Mouse (Mus musculus) thymus, postnatal 14 days (tissue): ENCODE measurements around the gene Stox2.

Experiments used
- DNase-seq: peaks from one replicate; pipeline ENCODE4 v3.0.0; 2021

Gene Stox2

GRCm38 (mm10) chr8:47404852-47405251 is 41.3 kb downstream of the Stox2 start:
- no peak for DNase-seq

DNA sequence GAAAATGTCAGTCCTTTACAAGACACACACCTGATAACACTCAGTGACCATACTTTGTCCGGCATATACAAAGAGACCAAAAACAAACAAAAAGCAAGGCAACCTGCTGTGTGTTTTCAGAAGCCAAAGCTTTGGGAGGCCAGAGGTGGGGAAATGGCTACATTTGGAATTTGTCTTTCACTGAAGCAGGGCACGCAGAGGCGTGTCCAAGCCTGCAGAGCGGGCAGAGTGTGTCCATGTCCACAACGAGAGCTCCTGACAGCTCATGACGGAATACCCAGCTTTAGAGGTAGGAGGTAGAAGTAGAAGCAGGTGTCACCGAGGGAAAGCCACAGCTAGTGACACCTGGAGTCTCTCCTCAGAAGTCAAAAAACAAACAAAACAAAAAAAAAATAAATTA is 53.2 kb downstream of the Stox2 start:
- DNase-seq: no peak

DNA sequence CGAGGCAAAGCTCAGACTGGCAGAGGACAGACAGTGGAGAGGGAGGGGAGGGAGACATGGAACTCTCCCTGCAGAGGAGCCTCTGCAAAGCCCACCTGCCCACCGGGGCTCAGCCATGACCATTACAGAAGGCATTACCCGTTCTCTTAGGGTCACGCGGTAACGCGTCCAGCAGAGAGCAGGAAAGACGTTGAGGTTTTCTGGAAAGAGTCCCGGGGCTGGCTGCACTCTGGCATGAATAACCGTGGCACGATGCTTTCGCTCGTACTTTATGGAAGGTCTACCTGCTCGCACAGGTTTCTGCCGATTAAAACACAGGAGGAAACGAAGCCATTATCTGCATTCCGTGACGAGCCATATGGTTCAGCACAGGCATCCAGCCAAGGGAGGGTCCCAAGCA is 53.9 kb downstream of the Stox2 start:
- no peak for DNase-seq

- DNase-seq: no peak
Observed at GRCm38 (mm10) chr8:47391844-47392243, 54.3 kb downstream of the Stox2 start.

DNA sequence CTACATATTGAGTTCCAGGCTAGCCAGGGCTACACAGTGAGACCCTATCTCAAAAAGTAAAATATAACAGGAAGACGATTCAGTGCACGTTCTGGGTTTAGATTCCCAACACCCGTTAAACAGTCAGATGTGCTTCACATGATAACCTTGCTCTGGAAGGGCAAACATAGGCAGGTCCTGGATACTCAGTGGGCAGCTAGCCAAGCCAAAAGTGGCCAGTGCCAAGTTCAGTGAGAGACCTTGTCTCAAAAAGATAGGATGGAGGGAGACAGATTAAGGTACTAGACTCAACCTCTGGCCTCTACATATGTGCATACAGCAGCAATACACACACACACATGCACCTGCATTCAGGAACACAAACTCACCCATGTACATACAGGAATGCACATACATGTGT is 56.7 kb downstream of the Stox2 start:
- DNase-seq: no peak

DNA sequence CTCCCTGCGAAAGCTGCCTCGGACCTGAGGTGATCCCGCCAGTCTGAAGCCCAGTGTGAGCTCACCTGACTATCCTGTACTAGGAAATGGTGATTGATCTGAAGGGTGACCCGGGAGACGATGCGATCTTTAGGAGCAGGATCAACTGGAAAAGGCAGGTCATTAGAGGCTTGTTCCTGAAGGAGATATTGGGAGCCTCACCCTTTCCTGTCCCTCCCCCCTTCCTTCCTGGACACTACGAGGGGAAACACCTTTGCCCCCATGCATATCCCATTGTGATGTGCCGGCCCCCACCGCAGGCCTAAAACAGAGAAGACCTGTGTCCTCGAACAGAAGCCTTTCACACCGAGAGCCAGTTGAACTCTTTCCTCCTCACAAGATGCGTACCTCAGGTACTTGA is 58.0 kb downstream of the Stox2 start:
- DNase-seq: no peak

GRCm38 (mm10) chr8:47385810-47386209 is 60.4 kb downstream of the Stox2 start:
- no peak for DNase-seq

- DNase-seq: no peak
Observed at GRCm38 (mm10) chr8:47384151-47384550, 62.0 kb downstream of the Stox2 start.

GRCm38 (mm10) chr8:47383632-47384031 is 62.5 kb downstream of the Stox2 start:
- no peak for DNase-seq

DNA sequence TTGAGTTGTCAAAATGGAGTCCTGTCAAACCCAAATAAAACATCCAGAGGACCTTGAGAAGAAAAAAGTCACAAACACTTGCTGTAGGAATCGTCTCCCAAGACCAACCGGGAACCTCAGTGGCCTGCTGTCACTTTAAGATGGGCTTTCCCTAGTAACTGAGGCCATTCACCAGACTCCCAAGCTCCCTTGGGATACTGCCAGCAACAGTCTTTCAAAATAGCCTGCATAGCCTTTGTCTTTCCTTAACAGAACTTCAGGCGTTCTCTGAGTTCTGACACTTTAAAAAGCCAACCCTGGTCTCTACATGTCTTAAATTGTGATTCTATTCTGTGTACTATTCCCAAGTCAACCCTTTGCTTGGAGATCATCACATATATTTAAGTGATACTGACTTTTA is 64.9 kb downstream of the Stox2 start:
- DNase-seq: no peak

GRCm38 (mm10) chr8:47380725-47381124 is 65.4 kb downstream of the Stox2 start:
- DNase-seq: no peak

DNA sequence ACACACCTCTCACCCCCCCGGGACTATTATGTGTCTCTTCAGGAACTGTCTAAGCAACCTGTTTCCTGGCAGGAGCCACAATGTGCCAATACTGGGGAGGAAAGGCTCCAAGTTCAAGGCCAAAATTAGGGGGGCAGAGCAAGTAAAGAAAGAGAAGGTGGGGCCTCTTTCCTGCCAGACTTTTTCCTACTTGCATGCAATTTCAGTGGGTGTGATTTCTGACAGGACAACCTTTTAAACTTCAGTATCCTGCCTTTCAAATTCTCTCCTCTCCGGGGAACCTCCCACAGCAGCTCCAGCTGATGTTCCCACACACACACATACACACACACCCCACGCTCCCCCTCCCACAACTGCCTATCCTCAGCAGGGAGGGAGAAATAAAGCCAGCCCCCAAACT is 66.1 kb downstream of the Stox2 start:
- DNase-seq: no peak

DNA sequence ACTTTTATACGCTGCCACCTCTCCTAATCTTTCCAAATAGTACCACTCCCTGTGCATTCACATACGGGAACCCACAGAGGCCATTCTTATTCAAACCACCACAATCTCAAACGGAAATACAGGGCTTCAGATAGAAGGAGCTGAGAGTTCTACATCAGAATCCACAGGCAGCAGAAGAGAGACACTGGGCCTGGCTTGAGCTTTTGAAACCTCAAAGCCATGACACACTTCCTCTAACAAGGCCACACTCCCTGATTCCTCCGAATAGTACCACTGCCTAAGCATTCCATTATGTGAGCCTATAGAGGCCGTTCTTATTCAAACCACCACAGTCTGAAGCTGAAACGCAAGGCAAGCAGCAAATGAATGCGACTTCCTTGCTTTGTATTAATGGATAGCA is 69.5 kb downstream of the Stox2 start:
- DNase-seq: no peak

- no peak for DNase-seq
Observed at GRCm38 (mm10) chr8:47373757-47374156, 72.4 kb downstream of the Stox2 start.

GRCm38 (mm10) chr8:47371539-47371938 is 74.6 kb downstream of the Stox2 start:
- no peak for DNase-seq

DNA sequence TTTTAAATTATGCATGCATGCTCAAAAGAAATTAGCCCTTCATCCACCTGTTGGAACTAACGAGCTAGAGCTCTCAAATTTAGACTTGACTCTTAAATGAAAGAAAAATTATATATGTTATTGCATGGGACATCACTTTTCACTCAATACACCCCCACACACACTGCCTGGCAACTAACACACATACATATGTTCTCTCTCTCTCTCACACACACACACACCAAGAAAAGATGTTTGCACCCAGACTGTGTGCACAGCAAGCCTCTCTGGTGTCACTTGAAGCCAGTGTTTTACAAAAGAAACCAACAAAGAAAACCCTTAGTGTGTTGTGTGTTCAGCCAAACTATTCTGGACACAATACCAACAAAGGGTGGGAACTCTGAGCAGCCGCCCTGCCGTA is 75.1 kb downstream of the Stox2 start:
- DNase-seq: no peak

DNA sequence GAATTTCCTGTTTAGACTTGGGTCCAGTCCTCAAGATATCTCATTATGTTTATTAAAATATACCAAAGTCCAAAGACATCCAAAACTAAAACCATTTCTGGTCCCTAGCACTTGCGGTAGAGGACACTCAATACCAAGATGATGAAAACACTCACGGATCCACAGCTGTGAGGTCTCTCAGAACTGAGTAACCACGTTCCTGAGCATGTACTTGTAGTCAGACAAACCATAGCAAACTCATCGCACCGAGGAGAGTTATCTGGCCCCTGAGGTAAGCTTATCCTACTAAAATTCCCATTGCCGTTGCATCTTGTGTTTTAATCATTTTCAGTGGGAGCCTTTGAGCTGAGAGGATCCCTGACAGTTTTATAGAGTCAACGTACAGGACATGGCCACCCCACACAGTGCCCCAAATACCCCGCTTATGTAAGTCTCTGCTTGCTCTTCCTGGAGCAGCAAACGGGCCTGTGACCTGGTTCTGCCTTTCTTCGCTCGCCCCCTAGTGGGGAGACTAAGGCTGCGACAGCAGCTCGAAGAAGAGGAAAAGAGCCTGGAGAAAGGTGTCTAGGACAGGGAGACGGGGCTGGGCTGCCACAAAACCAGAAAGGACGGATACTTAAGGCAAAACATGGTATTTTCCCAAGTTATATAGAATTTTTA is 75.6 kb downstream of the Stox2 start:
- DNase-seq: peak; percentile 80

- DNase-seq: no peak
Observed at GRCm38 (mm10) chr8:47369949-47370348, 76.2 kb downstream of the Stox2 start.

- no peak for DNase-seq
Observed at GRCm38 (mm10) chr8:47369044-47369769, 77.0 kb downstream of the Stox2 start.

GRCm38 (mm10) chr8:47367029-47367428 is 79.1 kb downstream of the Stox2 start:
- no peak for DNase-seq

DNA sequence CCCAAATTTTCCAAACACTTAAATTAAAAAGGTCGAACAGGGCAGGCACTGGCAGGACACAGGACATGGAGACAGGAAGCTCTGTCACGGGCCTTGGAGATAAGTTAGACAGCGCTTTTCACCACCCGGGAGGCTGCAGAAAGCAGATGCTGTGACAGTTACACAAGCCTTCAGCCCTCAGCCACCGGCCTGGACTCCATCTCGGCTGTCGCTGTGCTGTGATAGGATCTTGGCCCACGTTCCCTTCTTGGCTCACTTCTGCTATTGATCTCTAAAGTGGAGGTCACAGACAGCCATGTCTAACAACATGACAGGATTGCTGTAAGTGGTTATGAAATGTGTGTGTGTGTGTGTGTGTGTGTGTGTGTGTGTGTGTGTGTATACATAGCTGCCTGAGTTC is 82.9 kb downstream of the Stox2 start:
- no peak for DNase-seq

- DNase-seq: no peak
Observed at GRCm38 (mm10) chr8:47355340-47355906, 90.7 kb downstream of the Stox2 start.

- no peak for DNase-seq
Observed at GRCm38 (mm10) chr8:47354523-47355168, 91.5 kb downstream of the Stox2 start.
